In the genomic region with DNA sequence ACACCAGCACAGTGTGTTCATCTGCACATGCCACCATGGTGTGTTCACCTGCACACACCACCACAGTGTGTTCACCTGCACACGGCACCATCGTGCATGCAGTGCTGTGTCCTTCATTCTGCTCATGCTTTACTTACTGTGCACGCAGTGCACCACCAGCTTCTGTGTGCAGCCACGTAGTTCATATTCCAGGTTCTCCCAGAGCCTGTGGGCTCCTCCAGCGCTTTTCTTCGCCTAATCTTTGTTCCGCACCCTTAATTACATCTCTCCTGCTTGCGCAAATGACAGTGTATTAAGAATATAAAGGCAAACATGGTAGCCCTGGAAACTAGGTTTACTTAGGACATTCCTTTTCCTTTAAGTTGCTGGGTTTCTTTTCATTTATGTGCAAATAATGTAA, we compare ENCODE assay signal across 33 mouse cellular contexts. TPM values are rescaled to one million over a fixed set of nuclear protein-coding genes. Genes with fewer than 3 reads are reported as not detected.
DNase-seq lines count a peak whose midpoint lies in the region; ATAC-seq and TF ChIP-seq lines count a peak whose summit lies in the region.
"Had no signal": no experiment of that assay in that cellular context is flagged by ENCODE, and none has a peak within 500 bp of the region (broad histone marks: within the 10 kb centered on the region; RNA-seq: fewer than 3 reads in every experiment).

No protein-coding gene starts in this region.

- no peak for TF ChIP-seq CTCF in stomach, postnatal 0 days (IDR thresholded peaks at IDR 0.05; ENCODE audit: low read depth)
- TF ChIP-seq CTCF in layer of hippocampus, adult 2 months (conservative IDR thresholded peaks at IDR 0.05): no peak

- no peak overlapping the region for H3K9ac ChIP-seq in lung, embryonic 15.5 days
- H3K9ac ChIP-seq in midbrain, embryonic 15.5 days: no peak overlapping the region
- no peak overlapping the region for H3K9ac ChIP-seq in midbrain, embryonic 11.5 days (ENCODE audit: low read length)
- H3K9ac ChIP-seq in stomach, embryonic 14.5 days (replicated peaks; ENCODE audit: low read depth, low read length): no peak overlapping the region
- no peak overlapping the region for H3K9ac ChIP-seq in stomach, postnatal 0 days (ENCODE audit: low read length)
- H3K9ac ChIP-seq: embryonic facial prominence, embryonic 12.5 days; embryonic facial prominence, embryonic 15.5 days; forebrain, embryonic 12.5 days; forebrain, embryonic 15.5 days; heart, embryonic 12.5 days; heart, embryonic 15.5 days; hindbrain, embryonic 13.5 days had no signal

- H3K36me3 ChIP-seq in lung, embryonic 15.5 days: no peaks in the 10 kb centered on the region
- no peaks in the 10 kb centered on the region for H3K36me3 ChIP-seq in midbrain, embryonic 15.5 days (replicated peaks)
- H3K36me3 ChIP-seq in midbrain, embryonic 11.5 days (ENCODE audit: control insufficient read depth, insufficient read depth, low read length): no peaks in the 10 kb centered on the region
- no peaks in the 10 kb centered on the region for H3K36me3 ChIP-seq in stomach, embryonic 14.5 days (ENCODE audit: control insufficient read depth, insufficient read depth, low read length)
- no peaks in the 10 kb centered on the region for H3K36me3 ChIP-seq in stomach, postnatal 0 days (ENCODE audit: control insufficient read depth, insufficient read depth, low read length)
- H3K36me3 ChIP-seq: embryonic facial prominence, embryonic 12.5 days; embryonic facial prominence, embryonic 15.5 days; forebrain, embryonic 12.5 days; forebrain, embryonic 15.5 days; heart, embryonic 12.5 days; heart, embryonic 15.5 days; hindbrain, embryonic 10.5 days; hindbrain, embryonic 13.5 days had no signal

- no peaks in the 10 kb centered on the region for H3K4me1 ChIP-seq in lung, embryonic 15.5 days
- H3K4me1 ChIP-seq in midbrain, embryonic 15.5 days: no peaks in the 10 kb centered on the region
- no peaks in the 10 kb centered on the region for H3K4me1 ChIP-seq in midbrain, embryonic 11.5 days (ENCODE audit: control insufficient read depth, insufficient read depth, low read length)
- H3K4me1 ChIP-seq in stomach, embryonic 14.5 days (ENCODE audit: control insufficient read depth, insufficient read depth, low read length): no peaks in the 10 kb centered on the region
- no peaks in the 10 kb centered on the region for H3K4me1 ChIP-seq in stomach, postnatal 0 days (replicated peaks; ENCODE audit: control insufficient read depth, insufficient read depth)
- H3K4me1 ChIP-seq: embryonic facial prominence, embryonic 12.5 days; embryonic facial prominence, embryonic 15.5 days; forebrain, embryonic 12.5 days; forebrain, embryonic 15.5 days; heart, embryonic 12.5 days; heart, embryonic 15.5 days; hindbrain, embryonic 10.5 days; hindbrain, embryonic 13.5 days had no signal

- TF ChIP-seq EP300 in stomach, postnatal 0 days (optimal IDR thresholded peaks at IDR 0.05): no peak

- WGBS in lung, embryonic 15.5 days: 66% methylated on average over 8 of the region's 8 CpGs
- 70% methylated on average over 8 of the region's 8 CpGs for WGBS in midbrain, embryonic 15.5 days
- WGBS in midbrain, embryonic 11.5 days: 82% methylated on average over 8 of the region's 8 CpGs
- WGBS in stomach, embryonic 14.5 days: 62% methylated on average over 8 of the region's 8 CpGs
- WGBS in stomach, postnatal 0 days: 62% methylated on average over 8 of the region's 8 CpGs

- no peak for DNase-seq in lung, postnatal 36 days
- DNase-seq in midbrain, embryonic 11.5 days (ENCODE audit: low spot score, missing footprints): no peak
- DNase-seq in stomach, postnatal 0 days (ENCODE audit: low spot score): peak; percentile 13
- no peak for DNase-seq in layer of hippocampus, adult 2 months (ENCODE audit: low spot score in 2 of 2)
- DNase-seq: adrenal gland, adult 8-10 months; adrenal gland, postnatal 36 days; cerebellum, adult 11 months; cerebellum, adult 2 months; cerebellum, adult 9-11 months; cerebellum, postnatal 25 days; gastrocnemius, postnatal 25 days; heart, adult 18-20 months; heart, postnatal 10 days; heart, postnatal 36 days had no signal

- H3K4me3 ChIP-seq in lung, embryonic 15.5 days: no peak overlapping the region
- no peak overlapping the region for H3K4me3 ChIP-seq in midbrain, embryonic 15.5 days
- H3K4me3 ChIP-seq in midbrain, embryonic 11.5 days (ENCODE audit: low read depth, low read length): no peak overlapping the region
- H3K4me3 ChIP-seq in stomach, embryonic 14.5 days (ENCODE audit: low read depth, low read length): no peak overlapping the region
- no peak overlapping the region for H3K4me3 ChIP-seq in stomach, postnatal 0 days (ENCODE audit: low read depth, low read length)
- no peak overlapping the region for H3K4me3 ChIP-seq in layer of hippocampus, adult 2 months
- H3K4me3 ChIP-seq: embryonic facial prominence, embryonic 12.5 days; embryonic facial prominence, embryonic 15.5 days; forebrain, embryonic 12.5 days; forebrain, embryonic 15.5 days; heart, embryonic 12.5 days; heart, embryonic 15.5 days; hindbrain, embryonic 10.5 days; hindbrain, embryonic 13.5 days had no signal

- H3K27me3 ChIP-seq in lung, embryonic 15.5 days: no peaks in the 10 kb centered on the region
- H3K27me3 ChIP-seq in midbrain, embryonic 15.5 days (replicated peaks): no peaks in the 10 kb centered on the region
- H3K27me3 ChIP-seq in midbrain, embryonic 11.5 days (ENCODE audit: control insufficient read depth, insufficient read depth, low read length): no peaks in the 10 kb centered on the region
- no peaks in the 10 kb centered on the region for H3K27me3 ChIP-seq in stomach, embryonic 14.5 days (ENCODE audit: control insufficient read depth, insufficient read depth, low read length)
- H3K27me3 ChIP-seq in stomach, postnatal 0 days (ENCODE audit: control insufficient read depth, insufficient read depth, low read length): no peaks in the 10 kb centered on the region
- H3K27me3 ChIP-seq: embryonic facial prominence, embryonic 12.5 days; embryonic facial prominence, embryonic 15.5 days; forebrain, embryonic 12.5 days; forebrain, embryonic 15.5 days; heart, embryonic 12.5 days; heart, embryonic 15.5 days; hindbrain, embryonic 13.5 days had no signal

- ATAC-seq in lung, embryonic 15.5 days (ENCODE audit: borderline replicate concordance, extremely low read depth, low FRiP score, low TSS enrichment): no peak; the same call in 1 of the 2 replicates
- ATAC-seq in midbrain, embryonic 15.5 days (replicated peaks): 0 out of 2 replicates have a peak, but pooled peaks have one; percentile 56
- no peak for ATAC-seq in midbrain, embryonic 11.5 days (ENCODE audit: low FRiP score)
- ATAC-seq in stomach, embryonic 14.5 days (ENCODE audit: insufficient number of reproducible peaks, insufficient read depth, low FRiP score, low read depth): peak; percentile 79
- ATAC-seq in stomach, postnatal 0 days (ENCODE audit: low FRiP score, low TSS enrichment): 0 out of 2 replicates have a peak, but pooled peaks have one; percentile 53
- ATAC-seq: activated CD4-positive, CD25-positive, alpha-beta regulatory T cell, adult 4 months; CD4-positive, CD25-positive, alpha-beta regulatory T cell, adult 4 months; forebrain, embryonic 15.5 days; hindbrain, embryonic 16.5 days had no signal

- peak overlapping the region; percentile 55; the same call in 1 of the 2 replicates for H3K27ac ChIP-seq in lung, embryonic 15.5 days
- H3K27ac ChIP-seq in midbrain, embryonic 15.5 days: no peak overlapping the region
- H3K27ac ChIP-seq in midbrain, embryonic 11.5 days (ENCODE audit: low read depth, low read length): no peak overlapping the region
- H3K27ac ChIP-seq in stomach, embryonic 14.5 days (ENCODE audit: low read length): no peak overlapping the region
- no peak overlapping the region for H3K27ac ChIP-seq in stomach, postnatal 0 days (replicated peaks)
- H3K27ac ChIP-seq in layer of hippocampus, adult 2 months: no peak overlapping the region
- H3K27ac ChIP-seq: embryonic facial prominence, embryonic 12.5 days; embryonic facial prominence, embryonic 15.5 days; forebrain, embryonic 12.5 days; forebrain, embryonic 15.5 days; heart, embryonic 15.5 days; hindbrain, embryonic 10.5 days; hindbrain, embryonic 13.5 days had no signal

- no peaks in the 10 kb centered on the region for H3K9me3 ChIP-seq in lung, embryonic 15.5 days
- no peaks in the 10 kb centered on the region for H3K9me3 ChIP-seq in midbrain, embryonic 15.5 days
- no peaks in the 10 kb centered on the region for H3K9me3 ChIP-seq in midbrain, embryonic 11.5 days (ENCODE audit: control insufficient read depth, low read length)
- no peaks in the 10 kb centered on the region for H3K9me3 ChIP-seq in stomach, embryonic 14.5 days (ENCODE audit: control insufficient read depth, low read depth, low read length)
- H3K9me3 ChIP-seq in stomach, postnatal 0 days (ENCODE audit: control insufficient read depth, low read length): no peaks in the 10 kb centered on the region
- H3K9me3 ChIP-seq: embryonic facial prominence, embryonic 12.5 days; embryonic facial prominence, embryonic 15.5 days; forebrain, embryonic 12.5 days; forebrain, embryonic 15.5 days; heart, embryonic 12.5 days; heart, embryonic 15.5 days; hindbrain, embryonic 10.5 days; hindbrain, embryonic 13.5 days had no signal

- H3K4me2 ChIP-seq in lung, embryonic 15.5 days: no peak overlapping the region
- H3K4me2 ChIP-seq in midbrain, embryonic 15.5 days: no peak overlapping the region
- H3K4me2 ChIP-seq in midbrain, embryonic 11.5 days: no peak overlapping the region
- H3K4me2 ChIP-seq in stomach, embryonic 14.5 days (replicated peaks; ENCODE audit: low read depth, low read length): no peak overlapping the region
- no peak overlapping the region for H3K4me2 ChIP-seq in stomach, postnatal 0 days (replicated peaks; ENCODE audit: low read depth)
- H3K4me2 ChIP-seq: embryonic facial prominence, embryonic 12.5 days; embryonic facial prominence, embryonic 15.5 days; forebrain, embryonic 12.5 days; forebrain, embryonic 15.5 days; heart, embryonic 12.5 days; heart, embryonic 15.5 days; hindbrain, embryonic 13.5 days had no signal

RNA-seq across cellular contexts. Expression of a gene that starts 18.7 kb away (rescaled TPM):
- polyA plus RNA-seq in lung, embryonic 15.5 days (2015; fragmentation: Nextera tagmentation; extraction: Ambion mirVana): not detected in 2 replicates
- not detected in 2 replicates for polyA plus RNA-seq in midbrain, embryonic 15.5 days (2015; fragmentation: Nextera tagmentation; extraction: Ambion mirVana)
- polyA plus RNA-seq in midbrain, embryonic 11.5 days (2014; fragmentation: Nextera tagmentation; extraction: Ambion mirVana): not detected in 2 replicates
- not detected in 2 replicates for polyA plus RNA-seq in stomach, embryonic 14.5 days (2014; fragmentation: Nextera tagmentation; extraction: Ambion mirVana)
- not detected in 2 replicates for polyA plus RNA-seq in stomach, postnatal 0 days (2015; fragmentation: Nextera tagmentation; extraction: Ambion mirVana)
- not detected for total RNA-seq in layer of hippocampus, adult 2 months (2021)
- total RNA-seq: adrenal gland, adult 8-10 months; adrenal gland, postnatal 36 days; common myeloid progenitor, adult 5-6 weeks; gastrocnemius, adult 8-10 months; gastrocnemius, postnatal 25 days; heart, adult 18-20 months; heart, postnatal 10 days; heart, postnatal 36 days; MEL had no signal
- polyA plus RNA-seq: activated CD4-positive, CD25-positive, alpha-beta regulatory T cell, adult 4 months; C2C12; CD4-positive, CD25-positive, alpha-beta regulatory T cell, adult 4 months; cerebellum, adult 2 months; embryonic facial prominence, embryonic 12.5 days; embryonic facial prominence, embryonic 15.5 days; forebrain, embryonic 12.5 days; forebrain, embryonic 15.5 days; gonadal fat pad, adult 2 months; heart, embryonic 12.5 days; heart, embryonic 15.5 days; hindbrain, embryonic 10.5 days; hindbrain, embryonic 13.5 days; hindbrain, embryonic 16.5 days had no signal

RNA-seq across cellular contexts. Expression of a gene that starts 32.3 kb away (rescaled TPM):
- polyA plus RNA-seq in lung, embryonic 15.5 days (2015; fragmentation: Nextera tagmentation; extraction: Ambion mirVana): not detected in 2 replicates
- polyA plus RNA-seq in midbrain, embryonic 15.5 days (2015; fragmentation: Nextera tagmentation; extraction: Ambion mirVana): not detected in 2 replicates
- polyA plus RNA-seq in midbrain, embryonic 11.5 days (2014; fragmentation: Nextera tagmentation; extraction: Ambion mirVana): not detected in 2 replicates
- not detected in 2 replicates for polyA plus RNA-seq in stomach, embryonic 14.5 days (2014; fragmentation: Nextera tagmentation; extraction: Ambion mirVana)
- not detected in 2 replicates for polyA plus RNA-seq in stomach, postnatal 0 days (2015; fragmentation: Nextera tagmentation; extraction: Ambion mirVana)
- not detected for total RNA-seq in layer of hippocampus, adult 2 months (2021)
- total RNA-seq: adrenal gland, adult 8-10 months; adrenal gland, postnatal 36 days; common myeloid progenitor, adult 5-6 weeks; gastrocnemius, adult 8-10 months; gastrocnemius, postnatal 25 days; heart, adult 18-20 months; heart, postnatal 10 days; heart, postnatal 36 days; MEL had no signal
- polyA plus RNA-seq: activated CD4-positive, CD25-positive, alpha-beta regulatory T cell, adult 4 months; C2C12; CD4-positive, CD25-positive, alpha-beta regulatory T cell, adult 4 months; cerebellum, adult 2 months; embryonic facial prominence, embryonic 12.5 days; embryonic facial prominence, embryonic 15.5 days; forebrain, embryonic 12.5 days; forebrain, embryonic 15.5 days; gonadal fat pad, adult 2 months; heart, embryonic 12.5 days; heart, embryonic 15.5 days; hindbrain, embryonic 10.5 days; hindbrain, embryonic 13.5 days; hindbrain, embryonic 16.5 days had no signal

RNA-seq across cellular contexts. Expression of a gene that starts 42.5 kb away (rescaled TPM):
- not detected in 2 replicates for polyA plus RNA-seq in lung, embryonic 15.5 days (2015; fragmentation: Nextera tagmentation; extraction: Ambion mirVana)
- not detected in 2 replicates for polyA plus RNA-seq in midbrain, embryonic 15.5 days (2015; fragmentation: Nextera tagmentation; extraction: Ambion mirVana)
- polyA plus RNA-seq in midbrain, embryonic 11.5 days (2014; fragmentation: Nextera tagmentation; extraction: Ambion mirVana): not detected in 2 replicates
- polyA plus RNA-seq in stomach, embryonic 14.5 days (2014; fragmentation: Nextera tagmentation; extraction: Ambion mirVana): not detected in 2 replicates
- not detected in 2 replicates for polyA plus RNA-seq in stomach, postnatal 0 days (2015; fragmentation: Nextera tagmentation; extraction: Ambion mirVana)
- not detected for total RNA-seq in layer of hippocampus, adult 2 months (2021)
- total RNA-seq: adrenal gland, adult 8-10 months; adrenal gland, postnatal 36 days; common myeloid progenitor, adult 5-6 weeks; gastrocnemius, adult 8-10 months; gastrocnemius, postnatal 25 days; heart, adult 18-20 months; heart, postnatal 10 days; heart, postnatal 36 days; MEL had no signal
- polyA plus RNA-seq: activated CD4-positive, CD25-positive, alpha-beta regulatory T cell, adult 4 months; CD4-positive, CD25-positive, alpha-beta regulatory T cell, adult 4 months; cerebellum, adult 2 months; embryonic facial prominence, embryonic 12.5 days; embryonic facial prominence, embryonic 15.5 days; forebrain, embryonic 12.5 days; forebrain, embryonic 15.5 days; gonadal fat pad, adult 2 months; heart, embryonic 12.5 days; heart, embryonic 15.5 days; hindbrain, embryonic 10.5 days; hindbrain, embryonic 13.5 days; hindbrain, embryonic 16.5 days had no signal

RNA-seq across cellular contexts. Expression of a gene that starts 51.9 kb away (rescaled TPM):
- 5.1 and 5.3 TPM in 2 replicates for polyA plus RNA-seq in lung, embryonic 15.5 days (2015; fragmentation: Nextera tagmentation; extraction: Ambion mirVana)
- 27.7 and 28.5 TPM in 2 replicates for polyA plus RNA-seq in midbrain, embryonic 15.5 days (2015; fragmentation: Nextera tagmentation; extraction: Ambion mirVana)
- 8.1 and 9.7 TPM in 2 replicates for polyA plus RNA-seq in midbrain, embryonic 11.5 days (2014; fragmentation: Nextera tagmentation; extraction: Ambion mirVana)
- 5.6 and 6.3 TPM in 2 replicates for polyA plus RNA-seq in stomach, embryonic 14.5 days (2014; fragmentation: Nextera tagmentation; extraction: Ambion mirVana)
- polyA plus RNA-seq in stomach, postnatal 0 days (2015; fragmentation: Nextera tagmentation; extraction: Ambion mirVana): 2.2 and 2.5 TPM in 2 replicates
- total RNA-seq in layer of hippocampus, adult 2 months (2021): 10 to 100 TPM; 28.7 to 34.1 TPM
- total RNA-seq: MEL had no signal

Comparison
In these comparisons a context has a peak if more than half of its experiments do, and no peak if none do; other contexts are left out.
1. ATAC-seq: peak in midbrain, embryonic 15.5 days (single experiment), stomach, embryonic 14.5 days (single experiment) and stomach, postnatal 0 days (single experiment); none in lung, embryonic 15.5 days (single experiment) and midbrain, embryonic 11.5 days (single experiment).